In the genomic region with DNA sequence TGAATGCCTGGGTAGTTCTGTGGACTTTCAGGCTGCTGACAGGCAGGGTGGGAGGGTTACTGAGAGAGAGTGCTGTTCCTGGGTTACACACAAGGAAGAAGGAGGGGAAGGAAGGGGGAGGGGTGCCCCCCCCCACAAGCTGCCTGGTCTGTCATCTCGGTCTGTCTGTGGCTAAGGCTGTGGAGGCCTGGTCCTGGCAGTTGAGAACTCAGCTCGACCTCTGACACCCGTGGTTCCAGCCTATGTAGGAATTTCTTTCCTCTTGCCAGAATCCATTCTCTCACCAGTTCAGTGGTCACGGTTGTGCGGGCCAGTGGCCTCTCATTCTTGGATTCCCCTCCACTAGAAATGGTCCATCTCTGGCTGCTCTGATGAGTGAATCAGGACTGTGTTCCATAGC, we compare ENCODE assay signal across 20 mouse cellular contexts. TPM values are rescaled to one million over a fixed set of nuclear protein-coding genes. Genes with fewer than 3 reads are reported as not detected.
DNase-seq lines count a peak whose midpoint lies in the region; ATAC-seq and TF ChIP-seq lines count a peak whose summit lies in the region.
"Had no signal": no experiment of that assay in that cellular context is flagged by ENCODE, and none has a peak within 500 bp of the region (broad histone marks: within the 10 kb centered on the region; RNA-seq: fewer than 3 reads in every experiment).

No protein-coding gene starts in this region.

- H3K27me3 ChIP-seq in Patski: no peaks in the 10 kb centered on the region
- no peaks in the 10 kb centered on the region for H3K27me3 ChIP-seq in midbrain, embryonic 13.5 days
- H3K27me3 ChIP-seq: liver, embryonic 12.5 days; midbrain, embryonic 12.5 days; neural tube, embryonic 15.5 days had no signal

- CTCF ChIA-PET in Patski (lab: Charles Lee): no interaction called here

- H3K4me2 ChIP-seq in midbrain, embryonic 13.5 days (replicated peaks): no peak overlapping the region
- H3K4me2 ChIP-seq: liver, embryonic 12.5 days; lung, embryonic 14.5 days; midbrain, embryonic 12.5 days; neural tube, embryonic 15.5 days had no signal

- no peaks in the 10 kb centered on the region for H3K4me1 ChIP-seq in midbrain, embryonic 13.5 days (replicated peaks)
- H3K4me1 ChIP-seq: midbrain, embryonic 12.5 days; neural tube, embryonic 15.5 days had no signal

- in situ Hi-C loops in Patski (cut with MboI; ENCODE audit: low pct_unique_long_range_greater_than_20kb): no loop called here

- no peak for TF ChIP-seq CTCF in Patski (IDR thresholded peaks at IDR 0.05)

- intact Hi-C loops in left cerebral cortex, postnatal 36 days (cut with DNase I): loop anchor here (5.0 kb wide), 1 partner anchor 92 kb away; a partner anchor contains a TSS

- no peak overlapping the region for H3K27ac ChIP-seq in midbrain, embryonic 13.5 days
- H3K27ac ChIP-seq: gastrocnemius, adult 2 months; hindbrain, postnatal 0 days; liver, embryonic 12.5 days; midbrain, embryonic 12.5 days; neural tube, embryonic 15.5 days had no signal

- peak; percentile 54 for ATAC-seq in Patski
- ATAC-seq in midbrain, embryonic 13.5 days: no peak
- ATAC-seq: forebrain, embryonic 16.5 days; hindbrain, postnatal 0 days; liver, embryonic 12.5 days had no signal

- DNase-seq in 3T3-L1 (ENCODE audit: low read depth, low spot score) (peak; percentile 89), Patski (ENCODE audit: low read depth, low spot score) (no peak)
- peak; percentile 13 to 37 for DNase-seq in kidney, adult 8-10 months
- peak; percentile 20 to 64 for DNase-seq in kidney, postnatal 25 days
- DNase-seq in cerebellum, adult 9-10 months: no peak
- no peak for DNase-seq in left cerebral cortex, postnatal 36 days (ENCODE audit: low spot score in 2 of 2)
- no peak for DNase-seq in thymus, postnatal 25 days
- DNase-seq: adrenal gland, postnatal 14 days; cerebellum, adult 2 months; gastrocnemius, adult 2 months; lung, embryonic 14.5 days; lung, postnatal 4 days; thymus, adult 18-20 months had no signal

- no peak overlapping the region for H3K4me3 ChIP-seq in midbrain, embryonic 13.5 days (replicated peaks)
- H3K4me3 ChIP-seq: erythroblast, embryonic 14.5 days; gastrocnemius, adult 2 months; liver, embryonic 12.5 days; midbrain, embryonic 12.5 days; neural tube, embryonic 15.5 days had no signal

- WGBS in midbrain, embryonic 13.5 days: 61% methylated on average over 5 of the region's 5 CpGs

- no peaks in the 10 kb centered on the region for H3K9me3 ChIP-seq in midbrain, embryonic 13.5 days
- H3K9me3 ChIP-seq: liver, embryonic 12.5 days; midbrain, embryonic 12.5 days; neural tube, embryonic 15.5 days had no signal

- no peak overlapping the region for H3K9ac ChIP-seq in midbrain, embryonic 13.5 days (replicated peaks)
- H3K9ac ChIP-seq: liver, embryonic 12.5 days; lung, embryonic 14.5 days; midbrain, embryonic 12.5 days; neural tube, embryonic 15.5 days had no signal

- POLR2A ChIA-PET in Patski (lab: Charles Lee): interaction anchor here (0.6 kb wide), 1 partner anchor 10 kb away, joined by 5 read pairs; no protein-coding TSS in a partner anchor

- no peaks in the 10 kb centered on the region for H3K36me3 ChIP-seq in midbrain, embryonic 13.5 days
- H3K36me3 ChIP-seq: liver, embryonic 12.5 days; midbrain, embryonic 12.5 days; neural tube, embryonic 15.5 days had no signal

RNA-seq across cellular contexts. Expression of a gene that starts 29.7 kb away (rescaled TPM):
- polyA plus RNA-seq in Patski (2021): 37.3 TPM
- polyA plus RNA-seq in midbrain, embryonic 13.5 days (2015; fragmentation: Nextera tagmentation; extraction: Ambion mirVana): 45.3 and 46.5 TPM in 2 replicates
- total RNA-seq in left cerebral cortex, postnatal 36 days (2021): 10 to 100 TPM; 57.0 to 59.8 TPM

RNA-seq across cellular contexts. Expression of a gene that starts 46.4 kb away (rescaled TPM):
- polyA plus RNA-seq in Patski (2021): 16.7 TPM
- polyA plus RNA-seq in midbrain, embryonic 13.5 days (2015; fragmentation: Nextera tagmentation; extraction: Ambion mirVana): 21.1 and 22.8 TPM in 2 replicates
- total RNA-seq in left cerebral cortex, postnatal 36 days (2021): 10 to 100 TPM; 17.5 to 19.9 TPM

Comparison
In these comparisons a context has a peak if more than half of its experiments do, and no peak if none do; other contexts are left out.
1. DNase-seq: peak in 3T3-L1 (single experiment), kidney, adult 8-10 months (2 of 2) and kidney, postnatal 25 days (2 of 2); none in Patski (single experiment), cerebellum, adult 9-10 months (single experiment), left cerebral cortex, postnatal 36 days (0 of 2) and thymus, postnatal 25 days (single experiment).